Mouse (Mus musculus): ENCODE measurements around the gene Timm9.
"Not testable (repeated sequence)": the region's sequence is repeated elsewhere in the genome, so short reads cannot be mapped to it uniquely, and the experiment has no call there.

Timm9 gene

GRCm38 (mm10) chr12:71107216-71107771 is 29.2 kb downstream of the Timm9 start:
- no peak for DNase-seq (ENCODE audit: low read depth)

GRCm38 (mm10) chr12:71104275-71104674 is 32.2 kb downstream of the Timm9 start:
- DNase-seq (ENCODE audit: low read depth) = not testable (repeated sequence)

GRCm38 (mm10) chr12:71086331-71086730 is 50.2 kb downstream of the Timm9 start:
- no peak for DNase-seq (ENCODE audit: low read depth)
